Mouse (Mus musculus) limb, embryonic 10.5 days (tissue): ENCODE results near the gene Bace2. TPM values are rescaled to one million over a fixed set of nuclear protein-coding genes. Genes with fewer than 3 reads are reported as not detected.

Experiments
- DNase-seq: peaks from one replicate; pipeline ENCODE4 v3.0.0-alpha.2; 2017; ENCODE audit warnings: low spot score
- H3K27ac ChIP-seq: fragments of 300-500 bp; sonication (generic); 2 replicates; pipeline ENCODE4 v1.5.1; 2016; ENCODE audit warnings: mild to moderate bottlenecking
- H3K27me3 ChIP-seq: fragments of 300-500 bp; sonication (generic); 2 replicates; pipeline ENCODE4 v1.6.1; 2016; ENCODE audit warnings: low read depth, mild to moderate bottlenecking; ENCODE audit not compliant: poor library complexity, severe bottlenecking
- H3K36me3 ChIP-seq: fragments of 300-500 bp; sonication (generic); 2 replicates; pipeline ENCODE4 v1.6.1; 2016; ENCODE audit warnings: mild to moderate bottlenecking, moderate library complexity
- H3K4me1 ChIP-seq: fragments of 300-500 bp; sonication (generic); 2 replicates; pipeline ENCODE4 v1.6.1; 2016
- H3K4me3 ChIP-seq: fragments of 300-500 bp; sonication (generic); 2 replicates; pipeline ENCODE4 v1.5.1; 2016; ENCODE audit warnings: mild to moderate bottlenecking, moderate library complexity
- H3K9me3 ChIP-seq: fragments of 300-500 bp; sonication (generic); replicated peaks from 2 replicates; pipeline ENCODE4 v1.6.1; 2016; ENCODE audit warnings: mild to moderate bottlenecking
- WGBS: fragments of 180-500 bp; shearing (Covaris S2); methylation state at CpG from one replicate; pipeline ENCODE4 v1.1.7; 2016; 5-methylcytosine and 5-hydroxymethylcytosine counted together
- polyA plus RNA-seq: library from polyadenylated mRNA; unstranded; fragments of >200 nt; fragmentation: Nextera tagmentation; extraction: Ambion mirVana; gene quantifications from 2 replicates; pipeline ENCODE4 v1.2.1, GENCODE M21; 2016

Gene Bace2
- polyA plus RNA-seq, 1 experiment from 2014 or later, result 1.5 TPM

- H3K4me3 ChIP-seq, result no peak overlapping the region
- no peak overlapping the region for H3K27ac ChIP-seq
- H3K27me3 ChIP-seq, result no peaks in the 10 kb centered on the region
- DNase-seq, result no peak
- no peaks in the 10 kb centered on the region for H3K36me3 ChIP-seq
- H3K4me1 ChIP-seq, result peaks cover 7% of the 10 kb centered on the region; the same call in 1 of the 2 replicates
- WGBS, result 68% methylated on average over 1 of the region's 1 CpGs
- H3K9me3 ChIP-seq, result no peaks in the 10 kb centered on the region
Measured at GRCm38 (mm10) chr16:97459831-97460230, 103.3 kb downstream of the Bace2 start.

GRCm38 (mm10) chr16:97461271-97461670, 104.7 kb downstream of the Bace2 start:
- no peaks in the 10 kb centered on the region for H3K27me3 ChIP-seq
- no peaks in the 10 kb centered on the region for H3K36me3 ChIP-seq
- H3K4me3 ChIP-seq, result no peak overlapping the region
- 79% methylated on average over 2 of the region's 2 CpGs for WGBS
- H3K27ac ChIP-seq, result no peak overlapping the region
- H3K4me1 ChIP-seq, result peaks cover 7% of the 10 kb centered on the region; the same call in 1 of the 2 replicates
- no peaks in the 10 kb centered on the region for H3K9me3 ChIP-seq
- no peak for DNase-seq

GRCm38 (mm10) chr16:97462481-97463181, 106.1 kb downstream of the Bace2 start, which contains the start of gene Mx1:
TSS of gene Mx1 (minus strand) at chr16:97462907.
- Histone ChIP-seq H3K27ac (no peak within 1 kb of the TSS), H3K4me3 (no peak within 1 kb of the TSS), H3K27me3 (no peaks in the 10 kb centered on the region), H3K36me3 (no peaks in the 10 kb centered on the region), H3K9me3 (no peaks in the 10 kb centered on the region), H3K4me1 (peaks cover 7% of the 10 kb centered on the region; the same call in 1 of the 2 replicates)
- DNase-seq, result no peak
- WGBS, result 40% methylated on average over 4 of the region's 4 CpGs

- DNase-seq, result no peak
- peaks cover 7% of the 10 kb centered on the region; the same call in 1 of the 2 replicates for H3K4me1 ChIP-seq
- WGBS, result 54% methylated on average over 4 of the region's 4 CpGs
- no peaks in the 10 kb centered on the region for H3K9me3 ChIP-seq
- no peak overlapping the region for H3K27ac ChIP-seq
- H3K36me3 ChIP-seq, result no peaks in the 10 kb centered on the region
- no peak overlapping the region for H3K4me3 ChIP-seq
- no peaks in the 10 kb centered on the region for H3K27me3 ChIP-seq
Measured at GRCm38 (mm10) chr16:97466182-97466957, 109.8 kb downstream of the Bace2 start.

GRCm38 (mm10) chr16:97467472-97467871, 110.9 kb downstream of the Bace2 start:
- no peak for DNase-seq
- Histone ChIP-seq H3K36me3 (no peaks in the 10 kb centered on the region), H3K4me1 (peaks cover 7% of the 10 kb centered on the region; the same call in 1 of the 2 replicates), H3K27me3 (no peaks in the 10 kb centered on the region), H3K4me3 (no peak overlapping the region), H3K27ac (no peak overlapping the region), H3K9me3 (no peaks in the 10 kb centered on the region)
- 81% methylated on average over 3 of the region's 3 CpGs for WGBS

- no peak overlapping the region for H3K27ac ChIP-seq
- WGBS, result 84% methylated on average over 4 of the region's 4 CpGs
- H3K9me3 ChIP-seq, result no peaks in the 10 kb centered on the region
- no peaks in the 10 kb centered on the region for H3K4me1 ChIP-seq
- no peaks in the 10 kb centered on the region for H3K36me3 ChIP-seq
- no peaks in the 10 kb centered on the region for H3K27me3 ChIP-seq
- H3K4me3 ChIP-seq, result no peak overlapping the region
- no peak for DNase-seq
Measured at GRCm38 (mm10) chr16:97467993-97468791, 111.7 kb downstream of the Bace2 start.

- no peak for DNase-seq
- no peaks in the 10 kb centered on the region for H3K27me3 ChIP-seq
- H3K9me3 ChIP-seq, result no peaks in the 10 kb centered on the region
- WGBS, result 84% methylated on average over 2 of the region's 2 CpGs
- no peaks in the 10 kb centered on the region for H3K36me3 ChIP-seq
- H3K4me3 ChIP-seq, result no peak overlapping the region
- H3K27ac ChIP-seq, result no peak overlapping the region
- no peaks in the 10 kb centered on the region for H3K4me1 ChIP-seq
Measured at GRCm38 (mm10) chr16:97474671-97475070, 118.1 kb downstream of the Bace2 start.

- DNase-seq, result no peak
- Histone ChIP-seq H3K4me3 (no peak overlapping the region), H3K4me1 (no peaks in the 10 kb centered on the region), H3K9me3 (no peaks in the 10 kb centered on the region), H3K36me3 (no peaks in the 10 kb centered on the region), H3K27me3 (no peaks in the 10 kb centered on the region), H3K27ac (no peak overlapping the region)
- 88% methylated on average over 3 of the region's 3 CpGs for WGBS
Measured at GRCm38 (mm10) chr16:97475581-97475980, 119.0 kb downstream of the Bace2 start.

- H3K27ac ChIP-seq, result no peak overlapping the region
- H3K4me1 ChIP-seq, result no peaks in the 10 kb centered on the region
- H3K4me3 ChIP-seq, result no peak overlapping the region
- 89% methylated on average over 1 of the region's 1 CpGs for WGBS
- H3K27me3 ChIP-seq, result no peaks in the 10 kb centered on the region
- H3K9me3 ChIP-seq, result no peaks in the 10 kb centered on the region
- no peaks in the 10 kb centered on the region for H3K36me3 ChIP-seq
- no peak for DNase-seq
Measured at GRCm38 (mm10) chr16:97476524-97476923, 120.0 kb downstream of the Bace2 start.

- DNase-seq, result no peak
- Histone ChIP-seq H3K36me3 (no peaks in the 10 kb centered on the region), H3K27me3 (no peaks in the 10 kb centered on the region), H3K4me3 (no peak overlapping the region), H3K4me1 (no peaks in the 10 kb centered on the region), H3K9me3 (no peaks in the 10 kb centered on the region), H3K27ac (no peak overlapping the region)
- 81% methylated on average over 2 of the region's 2 CpGs for WGBS
Measured at GRCm38 (mm10) chr16:97478655-97479054, 122.1 kb downstream of the Bace2 start.

- no peaks in the 10 kb centered on the region for H3K27me3 ChIP-seq
- H3K9me3 ChIP-seq, result no peaks in the 10 kb centered on the region
- WGBS, result 72% methylated on average over 1 of the region's 1 CpGs
- H3K4me3 ChIP-seq, result no peak overlapping the region
- H3K4me1 ChIP-seq, result peaks cover 3% of the 10 kb centered on the region; the same call in 1 of the 2 replicates
- no peaks in the 10 kb centered on the region for H3K36me3 ChIP-seq
- no peak overlapping the region for H3K27ac ChIP-seq
- DNase-seq, result no peak
Measured at GRCm38 (mm10) chr16:97492369-97492768, 135.8 kb downstream of the Bace2 start.
